Mouse (Mus musculus) kidney, adult 18-20 months (tissue): Measurements from ENCODE around the gene Il18r1.

ENCODE experiments used
- DNase-seq: peaks from one replicate; pipeline ENCODE4 v3.0.0; 2021

The Il18r1 gene

GRCm38 (mm10) chr1:40499708-40500107 lies 34.4 kb downstream of the Il18r1 start:
- DNase-seq, result no peak

- no peak for DNase-seq
Observed at GRCm38 (mm10) chr1:40501126-40501525, 35.8 kb downstream of the Il18r1 start.

GRCm38 (mm10) chr1:40501546-40502398 lies 36.4 kb downstream of the Il18r1 start:
- DNase-seq, result no peak

GRCm38 (mm10) chr1:40504548-40504947 lies 39.2 kb downstream of the Il18r1 start:
- DNase-seq, result no peak

- DNase-seq, result no peak
Observed at GRCm38 (mm10) chr1:40514851-40515585, 49.7 kb downstream of the Il18r1 start, which contains the start of gene Il18rap. TSS of gene Il18rap (plus strand) at chr1:40515362.

- DNase-seq, result no peak
Observed at GRCm38 (mm10) chr1:40516364-40516763, 51.0 kb downstream of the Il18r1 start.

GRCm38 (mm10) chr1:40522918-40523317 lies 57.6 kb downstream of the Il18r1 start:
- no peak for DNase-seq

- no peak for DNase-seq
Observed at GRCm38 (mm10) chr1:40523971-40524722, 58.8 kb downstream of the Il18r1 start.

- no peak for DNase-seq
Observed at GRCm38 (mm10) chr1:40529287-40529686, 63.9 kb downstream of the Il18r1 start.

GRCm38 (mm10) chr1:40537577-40537976 lies 72.2 kb downstream of the Il18r1 start:
- no peak for DNase-seq

- peak; percentile 17 for DNase-seq
Observed at GRCm38 (mm10) chr1:40544650-40545049, 79.3 kb downstream of the Il18r1 start.

GRCm38 (mm10) chr1:40546645-40547044 lies 81.3 kb downstream of the Il18r1 start:
- DNase-seq, result no peak

- no peak for DNase-seq
Observed at GRCm38 (mm10) chr1:40547064-40547572, 81.8 kb downstream of the Il18r1 start.

GRCm38 (mm10) chr1:40547762-40548161 lies 82.4 kb downstream of the Il18r1 start:
- no peak for DNase-seq
